Mouse (Mus musculus): ENCODE results near the gene Cenpm. TPM values are rescaled to one million over a fixed set of nuclear protein-coding genes. Genes with fewer than 3 reads are reported as not detected.

Gene Cenpm
- polyA plus RNA-seq (2015; fragmentation: Nextera tagmentation; extraction: Ambion mirVana), result 20.0 and 24.0 TPM in 2 replicates

- Histone ChIP-seq H3K4me1 (ENCODE audit: control insufficient read depth, insufficient read depth, low read depth, low read length) (peaks cover 7% of the 10 kb centered on the region), H3K9ac (ENCODE audit: low read depth, low read length) (peak within 1 kb of the TSS; percentile 65), H3K36me3 (ENCODE audit: control insufficient read depth, insufficient read depth, low read length) (no peaks in the 10 kb centered on the region), H3K27ac (ENCODE audit: low read depth, low read length) (peak within 1 kb of the TSS; percentile 78; the same call in 1 of the 2 replicates), H3K4me2 (ENCODE audit: low read length) (peak within 1 kb of the TSS; percentile 75), H3K4me3 (ENCODE audit: low read length) (peak within 1 kb of the TSS; percentile 88), H3K9me3 (ENCODE audit: control insufficient read depth, low read length) (no peaks in the 10 kb centered on the region), H3K27me3 (replicated peaks; ENCODE audit: control insufficient read depth, insufficient read depth, low read length) (no peaks in the 10 kb centered on the region)
- under 1% methylated on average over 62 of the region's 65 CpGs for WGBS
- ATAC-seq, result peak; percentile 99
These were observed at the start of gene Cenpm for GRCm38 (mm10) chr15:82244115-82244804. TSS of gene Cenpm (minus strand) at chr15:82244748.

GRCm38 (mm10) chr15:82294059-82294458 lies 49.5 kb upstream of the Cenpm start:
- H3K4me2 ChIP-seq (ENCODE audit: low read length), result no peak overlapping the region
- H3K4me1 ChIP-seq (ENCODE audit: control insufficient read depth, insufficient read depth, low read depth, low read length), result peaks cover 15% of the 10 kb centered on the region
- WGBS, result 28% methylated on average over 8 of the region's 8 CpGs
- H3K27ac ChIP-seq (ENCODE audit: low read depth, low read length), result peak overlapping the region; percentile 70
- no peak overlapping the region for H3K4me3 ChIP-seq (ENCODE audit: low read length)
- no peaks in the 10 kb centered on the region for H3K9me3 ChIP-seq (ENCODE audit: control insufficient read depth, low read length)
- H3K27me3 ChIP-seq (replicated peaks; ENCODE audit: control insufficient read depth, insufficient read depth, low read length), result no peaks in the 10 kb centered on the region
- ATAC-seq, result peak; percentile 10; the same call in 1 of the 2 replicates
- peaks cover 22% of the 10 kb centered on the region for H3K36me3 ChIP-seq (ENCODE audit: control insufficient read depth, insufficient read depth, low read length)
- no peak overlapping the region for H3K9ac ChIP-seq (ENCODE audit: low read depth, low read length)

GRCm38 (mm10) chr15:82293271-82293711 lies 48.7 kb upstream of the Cenpm start:
- Histone ChIP-seq H3K4me1 (ENCODE audit: control insufficient read depth, insufficient read depth, low read depth, low read length) (peaks cover 15% of the 10 kb centered on the region), H3K4me3 (ENCODE audit: low read length) (no peak overlapping the region), H3K27ac (ENCODE audit: low read depth, low read length) (peak overlapping the region; percentile 70), H3K9me3 (ENCODE audit: control insufficient read depth, low read length) (no peaks in the 10 kb centered on the region), H3K36me3 (ENCODE audit: control insufficient read depth, insufficient read depth, low read length) (peaks cover 29% of the 10 kb centered on the region), H3K4me2 (ENCODE audit: low read length) (peak overlapping the region; percentile 41), H3K9ac (ENCODE audit: low read depth, low read length) (peak overlapping the region; percentile 17), H3K27me3 (replicated peaks; ENCODE audit: control insufficient read depth, insufficient read depth, low read length) (no peaks in the 10 kb centered on the region)
- ATAC-seq, result peak; percentile 87
- 6% methylated on average over 7 of the region's 7 CpGs for WGBS

- peak overlapping the region; percentile 41 for H3K4me2 ChIP-seq (ENCODE audit: low read length)
- no peaks in the 10 kb centered on the region for H3K9me3 ChIP-seq (ENCODE audit: control insufficient read depth, low read length)
- ATAC-seq, result peak; percentile 29
- peak overlapping the region; percentile 17; the same call in 1 of the 2 replicates for H3K9ac ChIP-seq (ENCODE audit: low read depth, low read length)
- WGBS, result 10% methylated on average over 5 of the region's 5 CpGs
- H3K27ac ChIP-seq (ENCODE audit: low read depth, low read length), result peak overlapping the region; percentile 70
- H3K36me3 ChIP-seq (ENCODE audit: control insufficient read depth, insufficient read depth, low read length), result peaks cover 32% of the 10 kb centered on the region
- H3K27me3 ChIP-seq (replicated peaks; ENCODE audit: control insufficient read depth, insufficient read depth, low read length), result no peaks in the 10 kb centered on the region
- H3K4me3 ChIP-seq (ENCODE audit: low read length), result no peak overlapping the region
- peaks cover 15% of the 10 kb centered on the region for H3K4me1 ChIP-seq (ENCODE audit: control insufficient read depth, insufficient read depth, low read depth, low read length)
These were observed 48.3 kb upstream of the Cenpm start for GRCm38 (mm10) chr15:82292851-82293250.

- WGBS, result 84% methylated on average over 7 of the region's 7 CpGs
- H3K4me3 ChIP-seq (ENCODE audit: low read length), result no peak overlapping the region
- no peak overlapping the region for H3K27ac ChIP-seq (ENCODE audit: low read depth, low read length)
- no peak overlapping the region for H3K4me2 ChIP-seq (ENCODE audit: low read length)
- H3K9me3 ChIP-seq (ENCODE audit: control insufficient read depth, low read length), result no peaks in the 10 kb centered on the region
- peaks cover 15% of the 10 kb centered on the region for H3K4me1 ChIP-seq (ENCODE audit: control insufficient read depth, insufficient read depth, low read depth, low read length)
- ATAC-seq, result no peak
- H3K27me3 ChIP-seq (replicated peaks; ENCODE audit: control insufficient read depth, insufficient read depth, low read length), result no peaks in the 10 kb centered on the region
- peaks cover 45% of the 10 kb centered on the region for H3K36me3 ChIP-seq (ENCODE audit: control insufficient read depth, insufficient read depth, low read length)
- H3K9ac ChIP-seq (ENCODE audit: low read depth, low read length), result no peak overlapping the region
These were observed 45.7 kb upstream of the Cenpm start for GRCm38 (mm10) chr15:82290252-82290651.

GRCm38 (mm10) chr15:82286157-82286556 lies 41.6 kb upstream of the Cenpm start:
- H3K27me3 ChIP-seq (replicated peaks; ENCODE audit: control insufficient read depth, insufficient read depth, low read length), result no peaks in the 10 kb centered on the region
- H3K4me2 ChIP-seq (ENCODE audit: low read length), result no peak overlapping the region
- ATAC-seq, result no peak
- WGBS, result 73% methylated on average over 12 of the region's 12 CpGs
- H3K36me3 ChIP-seq (ENCODE audit: control insufficient read depth, insufficient read depth, low read length), result peaks cover 63% of the 10 kb centered on the region
- no peaks in the 10 kb centered on the region for H3K4me1 ChIP-seq (ENCODE audit: control insufficient read depth, insufficient read depth, low read depth, low read length)
- no peaks in the 10 kb centered on the region for H3K9me3 ChIP-seq (ENCODE audit: control insufficient read depth, low read length)
- H3K4me3 ChIP-seq (ENCODE audit: low read length), result no peak overlapping the region
- H3K27ac ChIP-seq (ENCODE audit: low read depth, low read length), result no peak overlapping the region
- no peak overlapping the region for H3K9ac ChIP-seq (ENCODE audit: low read depth, low read length)

GRCm38 (mm10) chr15:82280638-82281037 lies 36.1 kb upstream of the Cenpm start:
- no peaks in the 10 kb centered on the region for H3K27me3 ChIP-seq (replicated peaks; ENCODE audit: control insufficient read depth, insufficient read depth, low read length)
- H3K9me3 ChIP-seq (ENCODE audit: control insufficient read depth, low read length), result no peaks in the 10 kb centered on the region
- no peak overlapping the region for H3K4me3 ChIP-seq (ENCODE audit: low read length)
- no peak overlapping the region for H3K27ac ChIP-seq (ENCODE audit: low read depth, low read length)
- WGBS, result 74% methylated on average over 4 of the region's 4 CpGs
- ATAC-seq, result no peak
- H3K36me3 ChIP-seq (ENCODE audit: control insufficient read depth, insufficient read depth, low read length), result peaks cover 43% of the 10 kb centered on the region
- H3K9ac ChIP-seq (ENCODE audit: low read depth, low read length), result no peak overlapping the region
- H3K4me1 ChIP-seq (ENCODE audit: control insufficient read depth, insufficient read depth, low read depth, low read length), result peaks cover 19% of the 10 kb centered on the region
- H3K4me2 ChIP-seq (ENCODE audit: low read length), result no peak overlapping the region

GRCm38 (mm10) chr15:82277591-82277990 lies 33.0 kb upstream of the Cenpm start:
- Histone ChIP-seq H3K9ac (ENCODE audit: low read depth, low read length) (peak overlapping the region; percentile 35), H3K9me3 (ENCODE audit: control insufficient read depth, low read length) (no peaks in the 10 kb centered on the region), H3K27ac (ENCODE audit: low read depth, low read length) (peak overlapping the region; percentile 39), H3K4me2 (ENCODE audit: low read length) (peak overlapping the region; percentile 67), H3K27me3 (replicated peaks; ENCODE audit: control insufficient read depth, insufficient read depth, low read length) (no peaks in the 10 kb centered on the region), H3K4me3 (ENCODE audit: low read length) (peak overlapping the region; percentile 84), H3K36me3 (ENCODE audit: control insufficient read depth, insufficient read depth, low read length) (peaks cover 25% of the 10 kb centered on the region), H3K4me1 (ENCODE audit: control insufficient read depth, insufficient read depth, low read depth, low read length) (peaks cover 23% of the 10 kb centered on the region)
- no peak for ATAC-seq
- WGBS, result 64% methylated on average over 5 of the region's 5 CpGs

GRCm38 (mm10) chr15:82274927-82275901 lies 30.7 kb upstream of the Cenpm start:
- H3K36me3 ChIP-seq (ENCODE audit: control insufficient read depth, insufficient read depth, low read length), result peaks cover 12% of the 10 kb centered on the region
- H3K4me1 ChIP-seq (ENCODE audit: control insufficient read depth, insufficient read depth, low read depth, low read length), result peaks cover 31% of the 10 kb centered on the region
- H3K9ac ChIP-seq (ENCODE audit: low read depth, low read length), result peak overlapping the region; percentile 92
- H3K4me2 ChIP-seq (ENCODE audit: low read length), result peak overlapping the region; percentile 67
- WGBS, result under 1% methylated on average over 48 of the region's 86 CpGs
- peak; percentile 72 for ATAC-seq
- peak overlapping the region; percentile 96 for H3K27ac ChIP-seq (ENCODE audit: low read depth, low read length)
- peak overlapping the region; percentile 84 for H3K4me3 ChIP-seq (ENCODE audit: low read length)
- H3K9me3 ChIP-seq (ENCODE audit: control insufficient read depth, low read length), result no peaks in the 10 kb centered on the region
- H3K27me3 ChIP-seq (replicated peaks; ENCODE audit: control insufficient read depth, insufficient read depth, low read length), result no peaks in the 10 kb centered on the region
